Mouse (Mus musculus): ENCODE measurements at regions not wholly inside any gene's neighbourhood (a gene's known extent, or its start where the extent isn't known, plus 50 kb on each side); places are given as distances from the start of the nearest gene placed in this dataset.
"Not testable (repeated sequence)": the region's sequence is repeated elsewhere in the genome, so short reads cannot be mapped to it uniquely, and the experiment has no call there.

GRCm38 (mm10) chr3:130828346-130828745, 98.1 kb upstream of the Rpl34 start:
- no peak for DNase-seq (ENCODE audit: low spot score)

GRCm38 (mm10) chr3:130827934-130828333, 97.7 kb upstream of the Rpl34 start:
- DNase-seq (ENCODE audit: low spot score), result no peak

- no peak for DNase-seq (ENCODE audit: low spot score)
Observed at GRCm38 (mm10) chr3:130827021-130827420, 96.8 kb upstream of the Rpl34 start.

GRCm38 (mm10) chr3:130819837-130820098, 89.6 kb upstream of the Rpl34 start:
- DNase-seq (ENCODE audit: low spot score), result no peak

- DNase-seq (ENCODE audit: low spot score), result no peak
Observed at GRCm38 (mm10) chr3:130819031-130819836, 89.0 kb upstream of the Rpl34 start.

- DNase-seq (ENCODE audit: low spot score), result peak; percentile 86
Observed at GRCm38 (mm10) chr3:130818467-130819030, 88.4 kb upstream of the Rpl34 start.

- DNase-seq (ENCODE audit: low spot score), result no peak
Observed at GRCm38 (mm10) chr3:130809696-130810665, 79.8 kb upstream of the Rpl34 start.

GRCm38 (mm10) chr3:130805345-130805744, 75.1 kb upstream of the Rpl34 start:
- no peak for DNase-seq (ENCODE audit: low spot score)

GRCm38 (mm10) chr3:130804327-130804662, 74.1 kb upstream of the Rpl34 start:
- no peak for DNase-seq (ENCODE audit: low spot score)

GRCm38 (mm10) chr3:130803591-130804326, 73.6 kb upstream of the Rpl34 start:
- peak; percentile 23 for DNase-seq (ENCODE audit: low spot score)

GRCm38 (mm10) chr3:130800016-130800415, 69.8 kb upstream of the Rpl34 start:
- DNase-seq (ENCODE audit: low spot score), result no peak

- not testable (repeated sequence) for DNase-seq (ENCODE audit: low spot score)
Observed at GRCm38 (mm10) chr3:130797956-130798355, 67.8 kb upstream of the Rpl34 start.

GRCm38 (mm10) chr3:130796531-130796930, 66.3 kb upstream of the Rpl34 start:
- DNase-seq (ENCODE audit: low spot score), result no peak

- no peak for DNase-seq (ENCODE audit: low spot score)
Observed at GRCm38 (mm10) chr3:130795396-130795795, 65.2 kb upstream of the Rpl34 start.

- DNase-seq (ENCODE audit: low spot score), result no peak
Observed at GRCm38 (mm10) chr3:130794142-130794925, 64.1 kb upstream of the Rpl34 start.

- no peak for DNase-seq (ENCODE audit: low spot score)
Observed at GRCm38 (mm10) chr3:130780706-130781240, 50.6 kb upstream of the Rpl34 start.

Measured in ovary, postnatal 36 days (tissue).